Mouse (Mus musculus): ENCODE measurements around the gene Map7. TPM values are rescaled to one million over a fixed set of nuclear protein-coding genes. Genes with fewer than 3 reads are reported as not detected.
A peak's percentile ranks its signal among the peaks of the same experiment; 100 is the strongest.

Gene Map7
- polyA plus RNA-seq (2012; rRNA removed), result 82.6 and 88.4 TPM in 2 replicates

DNA sequence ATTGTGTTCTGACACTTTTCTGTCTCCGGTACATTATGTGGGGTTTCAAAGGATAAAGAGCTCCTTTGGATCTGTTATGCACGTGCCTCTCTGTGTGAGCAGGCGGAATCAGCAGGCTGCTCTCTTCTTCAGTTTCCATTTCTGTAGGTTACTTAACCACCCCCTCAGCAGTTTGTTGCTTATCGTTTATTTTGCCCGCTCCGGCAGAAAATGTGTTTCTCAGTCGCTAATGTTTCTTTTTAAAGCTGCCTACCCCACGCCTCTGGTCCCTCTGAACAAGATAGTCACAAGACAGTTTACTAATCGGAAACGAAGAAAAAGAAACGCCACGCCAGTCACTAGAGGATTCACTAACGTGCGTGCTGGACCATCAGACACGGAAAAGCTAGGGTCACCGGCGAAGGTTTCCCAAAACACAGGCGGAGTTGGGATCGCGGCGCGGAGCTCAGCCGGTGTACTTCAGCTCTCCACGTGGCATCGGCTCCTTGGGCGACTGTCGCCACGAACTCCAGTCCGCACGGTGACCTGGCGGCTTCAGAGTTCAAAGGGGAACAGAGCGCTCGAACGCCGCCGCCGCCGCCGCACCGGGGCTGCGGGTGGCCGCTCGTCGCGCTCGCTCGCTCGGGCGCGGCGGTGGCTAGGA is at the start of gene Map7:
Gene Map7 (plus strand): TSS at position 342 of the 643 bp plus-strand sequence.
- peak within 1 kb of the TSS; percentile 96 for H3K4me3 ChIP-seq (replicated peaks; ENCODE audit: insufficient read depth, low read depth, low read length)
- H3K4me1 ChIP-seq (ENCODE audit: control insufficient read depth, insufficient read depth, low read length), result no peaks in the 10 kb centered on the region
- peak within 1 kb of the TSS; percentile 30 for H3K27ac ChIP-seq (ENCODE audit: insufficient read depth, low read length)
- TF ChIP-seq CTCF (IDR thresholded peaks at IDR 0.05; ENCODE audit: borderline replicate concordance, insufficient read depth, low read depth, low read length), result no peak
- TF ChIP-seq POLR2A (IDR thresholded peaks at IDR 0.05; ENCODE audit: borderline replicate concordance, insufficient read depth, low read length), result no peak
- H3K27me3 ChIP-seq (ENCODE audit: control insufficient read depth, insufficient read depth, low read length), result no peaks in the 10 kb centered on the region
- DNase-seq, result no peak
- 5% methylated on average over 51 of the region's 51 CpGs for WGBS

DNA sequence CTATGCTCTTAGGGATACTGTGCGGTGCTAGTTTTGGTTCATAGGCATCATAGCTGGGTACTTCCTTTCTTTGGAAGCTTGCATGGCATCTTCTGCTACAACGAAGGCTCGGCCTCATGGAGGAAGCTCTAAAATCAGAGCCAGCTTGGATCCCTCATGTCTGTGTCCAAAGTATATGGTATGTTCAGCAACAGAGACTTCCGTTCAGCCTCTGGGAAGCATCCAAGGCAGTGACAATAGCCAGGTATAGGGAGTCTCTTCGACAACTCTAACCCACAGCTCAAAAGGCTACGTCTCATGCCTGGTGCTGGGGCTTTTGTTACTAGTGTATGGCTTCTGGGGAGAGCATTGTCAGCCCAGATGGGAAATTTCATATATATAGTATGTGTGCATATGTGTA is 46.8 kb upstream of the Map7 start:
- H3K27ac ChIP-seq (ENCODE audit: insufficient read depth, low read length), result no peak overlapping the region
- WGBS, result 92% methylated on average over 6 of the region's 6 CpGs
- H3K27me3 ChIP-seq (ENCODE audit: control insufficient read depth, insufficient read depth, low read length), result no peaks in the 10 kb centered on the region
- no peak for TF ChIP-seq CTCF (IDR thresholded peaks at IDR 0.05; ENCODE audit: borderline replicate concordance, insufficient read depth, low read depth, low read length)
- no peak for TF ChIP-seq POLR2A (IDR thresholded peaks at IDR 0.05; ENCODE audit: borderline replicate concordance, insufficient read depth, low read length)
- peaks cover 12% of the 10 kb centered on the region for H3K4me1 ChIP-seq (ENCODE audit: control insufficient read depth, insufficient read depth, low read length)
- no peak for DNase-seq
- no peak overlapping the region for H3K4me3 ChIP-seq (replicated peaks; ENCODE audit: insufficient read depth, low read depth, low read length)

DNA sequence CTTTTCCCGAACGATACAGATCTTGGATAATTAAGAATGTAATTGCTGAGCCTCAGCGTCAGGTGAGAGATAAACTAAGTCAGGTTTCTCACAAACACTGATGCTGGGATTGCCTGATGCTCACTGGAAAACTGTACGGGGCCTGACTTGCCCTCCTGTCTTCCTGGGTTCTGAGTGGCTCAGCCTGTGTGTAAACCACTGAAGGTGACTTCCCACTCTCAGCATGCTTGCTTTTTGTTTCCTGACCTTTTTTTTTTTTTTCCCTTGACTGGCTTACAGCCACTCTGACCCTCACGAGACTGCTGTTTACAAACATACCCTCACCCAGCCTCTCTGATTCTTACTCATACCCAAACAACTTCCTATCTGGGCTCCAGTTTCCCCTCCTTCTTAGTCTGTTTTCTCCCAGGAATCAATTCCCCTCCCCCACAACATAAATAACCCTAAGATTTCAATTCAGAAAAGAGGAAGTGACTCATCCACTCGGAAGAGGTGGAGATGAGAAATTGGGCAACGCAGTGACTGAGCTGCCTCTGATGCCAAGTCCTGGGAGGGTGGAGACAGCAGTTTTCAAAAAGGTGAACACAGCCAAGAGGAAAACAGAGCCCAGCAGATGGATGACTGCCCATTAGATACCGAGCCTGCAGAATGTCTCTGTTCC is 43.9 kb upstream of the Map7 start:
- peak overlapping the region; percentile 18; the same call in 1 of the 2 replicates for H3K27ac ChIP-seq (ENCODE audit: insufficient read depth, low read length)
- TF ChIP-seq CTCF (IDR thresholded peaks at IDR 0.05; ENCODE audit: borderline replicate concordance, insufficient read depth, low read depth, low read length) (no peak), POLR2A (IDR thresholded peaks at IDR 0.05; ENCODE audit: borderline replicate concordance, insufficient read depth, low read length) (no peak)
- H3K27me3 ChIP-seq (ENCODE audit: control insufficient read depth, insufficient read depth, low read length), result no peaks in the 10 kb centered on the region
- DNase-seq, result peak; percentile 82 to 94
- H3K4me3 ChIP-seq (replicated peaks; ENCODE audit: insufficient read depth, low read depth, low read length), result no peak overlapping the region
- H3K4me1 ChIP-seq (ENCODE audit: control insufficient read depth, insufficient read depth, low read length), result peaks cover 12% of the 10 kb centered on the region
- 27% methylated on average over 8 of the region's 8 CpGs for WGBS

DNA sequence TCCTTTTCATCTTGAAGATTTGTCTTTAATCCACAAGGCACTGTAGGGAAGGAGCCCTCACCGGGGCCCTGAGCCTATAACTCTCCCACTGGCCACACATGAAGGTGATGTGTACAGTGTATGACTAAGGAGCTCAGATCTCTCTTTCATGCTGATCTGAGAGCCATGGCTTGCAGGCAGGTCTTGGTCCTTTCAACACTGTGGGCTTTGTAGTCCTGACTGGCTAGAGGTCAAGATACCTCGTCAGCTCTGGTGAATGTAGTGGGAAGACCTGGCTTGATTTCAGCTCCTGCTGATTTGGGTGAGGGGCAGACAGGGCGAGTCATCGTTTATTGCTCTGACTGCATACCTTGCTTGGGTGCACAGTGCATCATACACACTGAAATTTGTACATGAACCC is 42.7 kb upstream of the Map7 start:
- WGBS, result 51% methylated on average over 4 of the region's 4 CpGs
- no peak overlapping the region for H3K27ac ChIP-seq (ENCODE audit: insufficient read depth, low read length)
- H3K27me3 ChIP-seq (ENCODE audit: control insufficient read depth, insufficient read depth, low read length), result no peaks in the 10 kb centered on the region
- DNase-seq, result no peak
- peaks cover 12% of the 10 kb centered on the region for H3K4me1 ChIP-seq (ENCODE audit: control insufficient read depth, insufficient read depth, low read length)
- TF ChIP-seq CTCF (IDR thresholded peaks at IDR 0.05; ENCODE audit: borderline replicate concordance, insufficient read depth, low read depth, low read length) (no peak), POLR2A (IDR thresholded peaks at IDR 0.05; ENCODE audit: borderline replicate concordance, insufficient read depth, low read length) (no peak)
- no peak overlapping the region for H3K4me3 ChIP-seq (replicated peaks; ENCODE audit: insufficient read depth, low read depth, low read length)

DNA sequence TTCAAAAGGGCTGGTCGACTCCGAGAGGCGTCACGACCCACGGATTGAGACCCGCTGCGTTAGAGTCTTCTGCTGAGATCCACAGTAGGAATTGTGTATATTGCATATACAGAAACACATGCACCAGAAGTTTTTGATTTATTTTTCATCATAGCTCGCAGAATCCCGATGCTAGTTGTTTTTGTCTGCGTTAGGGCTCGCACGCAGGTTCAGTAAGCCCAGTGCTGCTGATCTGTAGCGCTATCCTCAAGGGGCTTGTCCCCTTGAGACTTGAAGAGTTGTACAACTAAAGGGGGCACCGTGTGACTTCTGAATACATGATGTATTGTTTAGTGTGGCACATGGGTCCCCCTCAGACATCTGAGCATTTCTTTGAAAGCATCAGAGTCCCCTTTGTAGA is 41.2 kb upstream of the Map7 start:
- Histone ChIP-seq H3K4me3 (replicated peaks; ENCODE audit: insufficient read depth, low read depth, low read length) (no peak overlapping the region), H3K27me3 (ENCODE audit: control insufficient read depth, insufficient read depth, low read length) (no peaks in the 10 kb centered on the region), H3K4me1 (ENCODE audit: control insufficient read depth, insufficient read depth, low read length) (peaks cover 13% of the 10 kb centered on the region), H3K27ac (ENCODE audit: insufficient read depth, low read length) (no peak overlapping the region)
- DNase-seq, result no peak
- WGBS, result 96% methylated on average over 14 of the region's 14 CpGs
- TF ChIP-seq CTCF (IDR thresholded peaks at IDR 0.05; ENCODE audit: borderline replicate concordance, insufficient read depth, low read depth, low read length) (no peak), POLR2A (IDR thresholded peaks at IDR 0.05; ENCODE audit: borderline replicate concordance, insufficient read depth, low read length) (no peak)

DNA sequence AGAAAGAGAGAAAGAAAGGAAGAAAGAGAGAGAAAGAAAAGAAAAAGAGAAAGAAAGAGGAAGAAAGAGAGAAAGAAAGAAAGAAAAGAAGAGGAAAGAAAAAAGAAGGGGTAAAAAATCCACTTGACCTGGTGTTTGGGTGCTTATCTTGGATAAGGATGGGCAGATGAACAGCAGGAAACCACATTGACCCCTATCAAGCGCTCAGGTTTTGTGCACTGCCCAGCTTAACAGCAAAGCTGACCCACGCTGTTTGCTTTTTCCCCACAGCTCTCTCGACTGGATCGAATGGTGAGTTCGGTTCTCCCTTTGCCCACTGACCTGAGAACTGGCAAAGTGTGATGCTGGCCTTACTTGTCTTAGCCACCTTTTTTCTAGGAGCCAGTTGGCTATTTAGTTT is 36.8 kb upstream of the Map7 start:
- H3K4me1 ChIP-seq (ENCODE audit: control insufficient read depth, insufficient read depth, low read length), result peaks cover 8% of the 10 kb centered on the region; the same call in 1 of the 2 replicates
- WGBS, result 95% methylated on average over 5 of the region's 5 CpGs
- H3K27ac ChIP-seq (ENCODE audit: insufficient read depth, low read length), result no peak overlapping the region
- H3K4me3 ChIP-seq (replicated peaks; ENCODE audit: insufficient read depth, low read depth, low read length), result no peak overlapping the region
- no peak for TF ChIP-seq POLR2A (IDR thresholded peaks at IDR 0.05; ENCODE audit: borderline replicate concordance, insufficient read depth, low read length)
- no peak for TF ChIP-seq CTCF (IDR thresholded peaks at IDR 0.05; ENCODE audit: borderline replicate concordance, insufficient read depth, low read depth, low read length)
- DNase-seq, result no peak
- H3K27me3 ChIP-seq (ENCODE audit: control insufficient read depth, insufficient read depth, low read length), result no peaks in the 10 kb centered on the region

DNA sequence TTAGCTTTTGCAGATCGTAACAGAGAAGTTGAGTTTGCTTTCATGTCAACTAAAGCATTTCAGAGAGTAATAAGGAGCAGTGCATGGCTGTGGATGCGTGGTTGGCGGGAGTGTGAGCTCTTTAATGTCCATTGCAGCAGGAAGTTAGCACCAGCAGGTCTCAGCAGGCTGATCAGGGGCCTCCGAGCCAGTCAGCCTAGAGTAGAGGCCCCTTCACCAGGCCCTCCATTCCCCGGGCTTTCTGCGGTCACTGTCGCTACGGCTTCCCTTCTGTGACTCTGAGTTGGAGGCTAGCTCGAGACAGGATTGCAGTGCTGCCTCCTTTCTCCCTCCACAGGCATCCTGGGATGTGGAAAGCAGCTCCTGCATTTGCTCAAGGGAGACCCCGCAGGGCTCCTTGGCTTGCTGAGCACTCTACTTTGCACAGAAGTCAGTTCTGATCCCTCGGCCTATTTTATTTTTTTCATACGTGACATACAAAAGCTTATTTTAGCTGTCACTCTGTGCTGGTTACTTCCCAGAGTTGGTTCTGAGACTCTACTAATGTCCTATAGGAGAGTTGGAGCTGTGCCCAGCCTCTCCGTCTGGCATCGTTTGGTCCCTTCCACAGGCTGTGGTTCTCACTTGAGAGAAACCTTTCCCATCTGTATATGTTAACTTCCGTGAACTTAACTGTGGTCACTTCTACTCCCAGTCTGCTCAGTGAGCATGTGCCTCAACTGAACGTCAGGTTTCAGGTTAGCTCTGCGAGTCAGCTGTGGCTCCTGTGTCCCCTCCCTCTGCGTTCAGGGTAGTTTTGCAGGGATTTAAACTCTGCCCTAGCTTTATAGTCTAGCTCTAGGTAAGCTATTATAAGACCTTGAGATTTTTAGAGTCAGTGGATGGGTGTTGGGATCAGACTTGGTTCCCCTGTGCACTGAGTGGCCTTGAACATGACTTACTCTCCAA is 36.0 kb upstream of the Map7 start:
- Histone ChIP-seq H3K27ac (ENCODE audit: insufficient read depth, low read length) (no peak overlapping the region), H3K4me3 (replicated peaks; ENCODE audit: insufficient read depth, low read depth, low read length) (no peak overlapping the region), H3K27me3 (ENCODE audit: control insufficient read depth, insufficient read depth, low read length) (no peaks in the 10 kb centered on the region), H3K4me1 (ENCODE audit: control insufficient read depth, insufficient read depth, low read length) (peaks cover 8% of the 10 kb centered on the region; the same call in 1 of the 2 replicates)
- WGBS, result 48% methylated on average over 18 of the region's 18 CpGs
- TF ChIP-seq CTCF (IDR thresholded peaks at IDR 0.05; ENCODE audit: borderline replicate concordance, insufficient read depth, low read depth, low read length), result no peak
- no peak for TF ChIP-seq POLR2A (IDR thresholded peaks at IDR 0.05; ENCODE audit: borderline replicate concordance, insufficient read depth, low read length)
- DNase-seq, result peak; percentile 59 to 68
